Mouse (Mus musculus) cerebellum, adult 8-10 months (tissue): ENCODE measurements at regions not wholly inside any gene's neighbourhood (a gene's known extent, or its start where the extent isn't known, plus 50 kb on each side); places are given as distances from the start of the nearest gene placed in this dataset.
"Not testable (repeated sequence)": the region's sequence is repeated elsewhere in the genome, so short reads cannot be mapped to it uniquely, and the experiment has no call there.

ENCODE experiments used
- DNase-seq: peaks from one replicate; pipeline ENCODE4 v3.0.0; 2022

GRCm38 (mm10) chr1:164744955-164745608, 51.4 kb upstream of the Dpt start:
- peak; percentile 31 for DNase-seq

- no peak for DNase-seq
These were observed 51.9 kb upstream of the Dpt start for GRCm38 (mm10) chr1:164744499-164744898.

- DNase-seq, result not testable (repeated sequence)
These were observed 53.5 kb upstream of the Dpt start for GRCm38 (mm10) chr1:164742897-164743296.

DNA sequence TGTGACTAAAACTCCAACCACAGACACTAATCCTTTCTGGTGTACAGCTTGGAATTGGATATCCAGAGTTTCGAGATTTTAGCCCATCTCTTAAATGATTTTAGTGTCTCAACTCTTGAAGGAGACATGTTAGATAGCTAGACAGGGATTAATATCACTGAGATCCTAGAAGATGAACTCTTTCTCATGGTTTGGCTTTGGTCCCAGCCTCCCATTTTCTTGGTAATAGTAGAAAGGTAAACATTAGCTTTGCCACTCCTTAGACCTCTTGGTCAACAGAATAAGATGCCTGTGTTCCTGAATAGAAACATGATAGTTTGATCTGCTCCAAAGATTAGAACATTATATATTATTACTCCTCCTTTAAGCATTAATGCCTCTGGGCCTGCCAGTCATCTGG, 60.8 kb upstream of the Dpt start:
- no peak for DNase-seq

DNA sequence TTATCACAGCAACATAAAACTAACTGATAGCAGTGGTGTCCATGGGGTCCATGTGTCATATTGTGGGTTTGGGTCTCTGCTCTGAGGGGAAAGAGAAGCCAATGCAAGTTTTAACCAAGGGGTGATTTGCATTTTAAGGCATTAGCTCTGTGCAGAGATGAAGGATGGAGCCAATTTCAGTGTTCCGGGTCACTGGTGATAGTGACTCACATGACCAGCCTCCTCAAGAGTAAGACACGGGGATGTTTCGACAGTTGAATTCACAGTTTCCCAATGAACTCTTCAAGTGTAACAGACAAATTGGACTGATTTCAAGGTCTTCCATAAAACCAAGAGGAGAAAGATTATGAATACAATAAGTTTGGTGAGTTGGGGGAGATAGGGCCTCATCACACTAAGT, 62.7 kb upstream of the Dpt start:
- no peak for DNase-seq

DNA sequence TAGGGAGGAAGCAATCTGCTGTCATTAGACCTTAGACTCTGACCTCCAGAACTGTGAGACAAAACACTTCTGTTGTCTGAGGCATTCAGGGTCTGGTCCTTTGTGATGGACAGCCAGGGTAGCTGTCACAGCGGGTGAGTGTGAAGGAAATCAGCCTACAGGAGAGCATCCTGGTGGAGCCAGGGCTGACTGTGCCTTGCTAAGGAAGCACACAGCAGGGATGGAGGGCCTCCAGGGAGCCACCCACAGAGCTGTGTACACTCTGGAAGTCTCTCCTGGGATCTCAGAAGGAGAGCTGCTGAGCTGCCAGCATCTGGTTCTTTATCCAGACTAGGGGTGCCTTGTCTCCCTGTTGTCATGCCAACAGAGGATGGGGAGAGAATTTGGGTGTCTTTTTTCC, 74.4 kb upstream of the Dpt start:
- no peak for DNase-seq

DNA sequence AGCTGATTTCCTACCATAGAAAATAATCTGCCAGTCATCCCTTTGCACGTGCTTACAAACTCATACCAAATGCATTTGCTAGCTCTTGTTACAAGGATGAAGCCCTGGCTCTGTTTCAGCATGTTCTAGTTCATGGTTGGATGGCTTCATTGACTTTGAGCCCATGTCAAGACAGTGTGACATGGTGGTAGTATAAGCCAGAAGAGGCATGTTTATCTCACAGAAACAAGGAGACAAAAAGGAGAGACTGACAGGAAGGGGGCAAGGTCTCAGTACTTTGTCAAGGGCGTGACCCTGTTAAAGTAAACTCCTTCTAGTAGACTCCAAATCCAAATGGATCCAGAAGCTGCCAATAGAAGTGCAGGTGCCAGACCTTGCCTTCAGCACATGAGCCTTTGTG, 81.5 kb upstream of the Dpt start:
- no peak for DNase-seq

DNA sequence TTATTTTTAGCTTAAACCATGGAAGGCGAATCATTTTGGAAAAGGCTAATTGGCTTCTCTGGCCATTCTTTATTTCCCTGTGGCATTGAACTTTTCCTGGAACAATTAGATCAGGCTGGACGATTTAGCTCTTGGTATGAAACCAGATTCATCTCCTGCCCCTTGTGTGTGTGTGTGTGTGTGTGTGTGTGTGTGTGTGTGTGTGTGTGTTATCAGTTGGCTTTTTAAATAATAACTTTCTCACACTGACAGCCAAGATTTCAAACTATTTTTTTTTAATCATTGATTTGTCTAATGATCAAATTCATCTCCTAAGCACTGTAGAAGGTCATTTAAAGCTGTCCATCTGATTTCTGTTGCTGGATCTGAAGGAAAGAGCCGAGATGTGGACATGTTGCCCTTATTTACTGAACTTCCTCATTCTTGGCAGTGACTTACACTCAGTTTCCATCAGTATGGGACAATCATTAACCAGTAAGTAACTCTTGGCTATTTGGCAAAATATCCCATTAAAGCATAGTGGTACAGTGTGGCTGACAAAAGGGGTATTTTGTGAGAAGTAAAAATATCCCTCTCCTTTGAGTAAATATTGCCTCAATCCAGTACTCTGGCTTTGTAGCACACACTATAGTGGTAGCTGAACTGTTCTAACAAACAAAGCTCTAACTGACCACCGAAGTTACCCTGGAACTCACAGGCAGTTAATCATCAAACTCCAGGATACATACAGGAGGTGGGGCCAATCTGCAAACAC, 82.5 kb upstream of the Dpt start:
- DNase-seq, result no peak

DNA sequence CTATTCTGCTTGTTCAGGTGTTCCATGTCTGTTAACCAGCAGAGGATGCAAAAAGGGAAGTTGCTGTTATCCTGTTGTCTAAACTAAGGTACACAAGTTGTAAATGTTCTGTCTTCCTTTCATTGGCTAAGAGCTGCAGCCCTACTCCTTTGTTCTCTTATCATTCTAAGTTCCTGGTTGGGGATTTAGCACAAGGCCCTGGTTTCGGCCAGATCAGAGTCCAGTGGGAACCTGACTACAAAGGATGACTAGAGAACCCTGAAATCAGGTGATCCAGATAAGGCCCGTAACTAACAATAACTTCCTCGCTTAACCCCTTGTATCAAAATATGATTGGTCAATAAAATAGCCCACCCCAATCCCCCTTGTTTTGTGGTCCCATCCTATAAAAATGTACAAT, 83.9 kb upstream of the Dpt start:
- DNase-seq, result no peak

GRCm38 (mm10) chr1:164704397-164705091, 91.9 kb upstream of the Dpt start:
- DNase-seq, result no peak

GRCm38 (mm10) chr1:164703560-164704131, 92.8 kb upstream of the Dpt start:
- no peak for DNase-seq

DNA sequence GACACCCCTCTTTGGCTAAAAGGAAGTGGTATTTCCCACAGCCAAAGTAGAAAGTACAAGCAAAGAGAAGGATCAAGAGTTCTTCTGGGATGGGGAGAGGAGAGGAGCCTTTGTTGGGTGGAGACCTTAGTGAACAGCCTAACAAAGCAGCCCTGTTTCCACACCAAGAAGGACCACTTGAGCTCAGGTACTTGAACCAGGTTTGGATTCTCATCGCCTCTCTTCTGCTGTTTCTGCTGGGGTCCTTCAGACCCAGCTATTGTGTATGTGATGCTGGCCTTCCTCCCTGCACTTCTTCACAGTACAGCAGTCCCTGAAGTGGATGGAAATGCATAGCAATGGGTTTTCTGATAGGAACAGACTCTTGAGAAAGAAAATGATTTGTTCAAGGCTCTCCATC, 106.4 kb upstream of the Dpt start:
- no peak for DNase-seq

- no peak for DNase-seq
These were observed 107.1 kb upstream of the Dpt start for GRCm38 (mm10) chr1:164689311-164689710.

DNA sequence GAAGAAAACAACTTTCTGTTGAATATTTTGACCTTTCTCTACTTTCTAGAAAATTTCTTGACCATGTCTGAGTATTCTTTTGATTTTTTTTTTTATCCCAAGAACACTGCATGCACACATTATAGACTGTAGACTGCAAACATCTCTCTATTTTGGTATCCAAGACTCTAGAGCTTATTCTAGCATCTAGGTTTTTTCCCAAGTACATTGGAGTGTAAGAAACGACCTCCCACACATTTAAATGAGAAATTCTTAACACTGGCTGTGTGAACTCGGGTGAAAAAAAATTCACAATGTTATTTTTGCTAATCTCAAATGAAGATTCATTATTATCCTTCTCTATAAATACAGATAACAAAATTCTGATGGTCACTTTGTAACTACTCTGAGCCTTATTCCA, 112.0 kb upstream of the Dpt start:
- no peak for DNase-seq

GRCm38 (mm10) chr1:164683788-164684187, 112.7 kb upstream of the Dpt start:
- DNase-seq, result no peak

GRCm38 (mm10) chr1:164682867-164683599, 113.4 kb upstream of the Dpt start:
- DNase-seq, result no peak

DNA sequence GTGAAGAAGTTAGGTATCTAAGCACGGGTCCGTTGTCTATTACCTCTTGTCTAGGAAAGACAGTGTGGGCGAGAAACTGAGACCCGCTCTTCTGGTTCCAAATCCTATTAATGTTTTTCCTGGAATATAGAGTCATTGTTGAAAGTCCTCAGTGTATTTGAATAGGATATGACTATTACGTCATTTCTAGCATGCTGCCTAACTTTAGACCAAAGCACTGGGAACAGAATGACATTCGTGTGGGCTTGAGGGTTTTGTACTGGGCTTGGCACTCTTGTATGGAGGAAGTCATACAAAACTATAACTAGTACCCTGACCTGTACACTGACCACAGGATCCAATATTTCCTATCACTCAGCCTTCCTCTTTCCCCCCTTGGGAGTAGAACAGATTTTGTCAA, 114.0 kb upstream of the Dpt start:
- no peak for DNase-seq

DNA sequence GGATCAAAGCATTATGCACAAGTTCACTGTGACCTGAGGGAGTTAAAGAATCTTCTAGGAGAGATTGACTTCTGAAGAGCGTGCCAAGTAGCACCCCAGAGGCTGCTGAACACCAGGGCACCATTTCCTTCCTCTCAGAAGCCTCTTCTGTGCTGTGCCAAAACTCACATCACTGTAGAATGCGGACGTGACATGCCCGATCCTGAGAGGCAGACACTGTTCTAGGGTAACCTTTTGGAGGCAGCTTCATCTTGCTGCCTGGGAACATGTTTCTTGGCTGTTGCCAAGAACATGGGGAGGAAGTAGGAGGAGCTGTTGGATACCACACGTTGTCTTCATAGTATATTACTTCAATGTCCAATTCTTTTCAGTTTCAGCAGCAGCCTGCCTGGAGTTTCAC, 114.9 kb upstream of the Dpt start:
- DNase-seq, result no peak

GRCm38 (mm10) chr1:164678303-164678702, 118.1 kb upstream of the Dpt start:
- no peak for DNase-seq

DNA sequence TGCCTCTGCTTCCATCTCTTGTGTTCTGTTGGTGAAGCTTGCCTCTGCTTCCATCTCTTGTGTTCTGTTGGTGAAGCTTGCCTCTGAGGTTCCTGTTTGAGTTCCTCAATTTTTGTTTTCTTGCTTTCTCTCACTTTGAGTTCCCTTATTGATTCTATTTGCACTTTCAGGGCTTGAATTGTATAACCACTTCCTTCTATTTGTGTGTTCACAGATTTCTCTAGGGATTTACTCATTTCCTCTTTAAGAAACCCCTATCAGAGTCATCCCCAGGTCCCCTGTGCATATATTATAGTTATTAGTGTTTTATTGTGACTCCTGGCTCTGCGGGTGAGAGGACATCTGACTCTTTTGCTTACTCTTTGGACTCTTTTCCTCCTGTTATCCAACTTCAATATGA, 144.2 kb upstream of the Dpt start:
- no peak for DNase-seq

DNA sequence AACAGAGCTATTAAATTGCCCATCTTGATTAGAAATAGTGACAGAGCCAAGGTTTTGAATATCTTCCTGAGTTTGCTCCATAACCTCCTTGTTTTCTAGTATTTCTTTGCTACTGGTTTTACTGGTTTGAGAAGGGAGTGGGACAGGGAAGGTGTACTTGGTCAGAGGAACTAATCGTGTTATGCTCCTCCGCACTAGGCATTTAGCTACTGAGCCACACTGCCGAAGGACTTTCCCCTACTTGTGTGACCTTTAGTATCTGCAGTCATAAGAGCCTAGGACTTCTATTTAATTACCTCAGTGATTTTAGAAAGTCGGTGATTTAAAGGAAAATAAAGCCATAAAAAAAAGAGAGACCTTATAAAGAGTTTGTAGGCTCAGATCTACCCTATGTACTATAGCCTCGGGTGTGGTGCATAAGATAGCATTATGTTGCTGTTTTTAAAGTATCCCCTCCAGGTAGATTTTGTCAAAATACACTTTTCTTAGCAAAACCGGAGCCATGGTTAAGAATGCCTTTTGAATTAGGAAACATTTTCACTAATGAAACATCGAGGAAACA, 158.5 kb upstream of the Dpt start:
- DNase-seq, result no peak

GRCm38 (mm10) chr1:164631679-164632078, 164.8 kb upstream of the Dpt start:
- no peak for DNase-seq

DNA sequence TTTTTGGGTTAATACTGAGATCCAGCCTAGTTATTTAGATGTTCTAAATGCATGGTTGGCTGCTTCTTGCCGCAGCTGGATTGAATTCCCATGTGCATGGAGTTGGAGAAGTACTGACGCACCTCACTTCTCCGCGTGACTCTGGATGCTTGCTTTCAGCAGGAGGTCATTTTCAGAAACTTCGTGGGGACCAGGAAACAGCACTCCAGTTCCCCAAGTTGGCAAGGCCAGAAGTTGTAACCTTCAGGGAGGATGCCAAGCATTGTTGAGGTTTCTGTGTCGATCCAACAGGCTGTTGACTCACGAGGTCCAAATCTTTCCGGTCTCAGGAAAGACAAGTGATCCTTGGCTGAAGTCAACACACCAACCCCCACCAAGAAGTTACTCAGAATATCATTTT, 167.6 kb upstream of the Dpt start:
- DNase-seq, result no peak
